Mouse (Mus musculus) brain, embryonic 14.5 days (tissue): Measurements from ENCODE around the gene Ubtfl1. TPM values are rescaled to one million over a fixed set of nuclear protein-coding genes. Genes with fewer than 3 reads are reported as not detected.
A peak's percentile ranks its signal among the peaks of the same experiment; 100 is the strongest.
"Not testable (repeated sequence)": the region's sequence is repeated elsewhere in the genome, so short reads cannot be mapped to it uniquely, and the experiment has no call there.

Experiments
- DNase-seq: peaks from one replicate; pipeline ENCODE4 v3.0.0-alpha.2; 2011; ENCODE audit warnings: low read depth
- CTCF ChIP-seq: fragments of 200-500 bp; IDR thresholded peaks from 2 replicates; pipeline ENCODE4 v1.5.1; 2012; ENCODE audit warnings: inconsistent platforms, mild to moderate bottlenecking, moderate library complexity, borderline replicate concordance; ENCODE audit not compliant: insufficient read depth, insufficient read length; ENCODE audit errors: extremely low read depth
- POLR2A ChIP-seq: fragments of 200-500 bp; IDR thresholded peaks from 2 replicates; pipeline ENCODE4 v1.6.1; 2012; ENCODE audit warnings: mild to moderate bottlenecking, inconsistent platforms, borderline replicate concordance; ENCODE audit not compliant: poor library complexity, insufficient read depth, insufficient read length, severe bottlenecking; ENCODE audit errors: extremely low read depth
- polyA plus RNA-seq: library from polyadenylated mRNA; depleted of rRNA; stranded (reverse); fragments of >200 nt; gene quantifications from 2 replicates; pipeline ENCODE4 v1.2.3, GENCODE M21; 2012; rRNA removed

Ubtfl1 gene
- not detected in 2 replicates for polyA plus RNA-seq

GRCm38 (mm10) chr9:18404118-18404517 is at the start of gene Ubtfl1:
Gene Ubtfl1 (plus strand): TSS chr9:18404418.
- no peak for DNase-seq
- no peak for TF ChIP-seq CTCF
- TF ChIP-seq POLR2A = no peak

DNA sequence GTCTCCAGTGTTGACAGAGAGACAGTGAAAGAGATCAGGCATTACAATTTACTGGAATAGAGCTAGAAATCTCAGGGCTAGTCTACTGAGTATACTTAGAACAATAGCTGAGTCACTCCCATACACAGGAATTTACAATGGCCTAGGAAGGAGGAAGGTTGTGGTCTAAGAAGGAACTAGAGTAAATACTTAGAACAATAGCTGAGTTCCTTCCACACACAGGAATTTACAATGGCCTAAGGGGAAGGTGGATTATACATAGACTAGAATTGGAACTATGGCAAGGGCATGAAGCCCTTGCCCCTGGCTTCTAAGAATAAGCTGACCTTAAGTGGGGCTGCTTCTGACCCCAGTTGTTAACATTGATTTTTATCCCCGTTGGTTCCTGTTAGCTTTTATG is 31.2 kb upstream of the Ubtfl1 start:
- DNase-seq = not testable (repeated sequence)

DNA sequence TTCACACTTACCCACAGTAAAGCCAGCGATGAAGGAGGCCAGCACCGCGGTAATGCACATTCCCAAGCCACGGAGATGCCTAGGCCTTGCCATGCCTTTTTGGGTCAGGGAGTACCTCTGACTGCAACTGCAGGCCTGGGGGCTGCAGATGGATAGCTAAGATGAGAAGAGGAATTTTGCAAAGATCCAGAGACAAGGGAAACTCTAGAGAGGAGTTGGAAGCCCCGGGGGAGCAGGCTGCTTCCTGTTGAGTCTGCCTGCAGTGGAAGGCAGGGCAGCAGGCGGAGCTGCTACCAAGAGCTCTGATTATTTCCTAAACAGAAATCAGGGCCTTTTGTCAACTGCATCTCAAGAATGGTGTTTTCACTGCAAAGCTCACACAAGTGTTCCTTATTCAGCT is 18.4 kb upstream of the Ubtfl1 start:
- no peak for TF ChIP-seq POLR2A
- no peak for TF ChIP-seq CTCF

DNA sequence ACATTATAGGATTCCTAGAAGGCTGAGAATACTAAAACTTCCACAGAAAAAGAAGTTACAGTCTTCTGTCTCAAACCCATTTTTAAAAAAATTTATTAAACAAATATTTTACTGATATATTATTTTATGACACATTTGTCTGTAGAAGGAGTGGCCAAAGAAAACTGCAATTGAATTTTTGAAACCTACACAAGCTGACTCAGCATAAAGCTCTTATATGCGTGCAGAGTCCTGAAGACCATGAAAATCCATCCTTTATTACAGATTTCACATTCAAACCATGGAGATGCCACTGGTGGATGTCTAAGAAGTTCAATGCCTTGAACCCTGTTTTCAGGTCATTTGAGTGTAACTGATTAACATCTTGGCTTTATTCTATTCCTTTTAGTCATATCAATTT is 4.6 kb upstream of the Ubtfl1 start:
- no peak for TF ChIP-seq POLR2A
- TF ChIP-seq CTCF = no peak

More for the DNA sequence above, 18.4 kb upstream of the Ubtfl1 start:
- DNase-seq = peak; percentile 5

GRCm38 (mm10) chr9:18402895-18403294 is 1.3 kb upstream of the Ubtfl1 start, which contains the start of gene Naalad2:
Gene Naalad2 (minus strand): TSS chr9:18402995.
- DNase-seq = not testable (repeated sequence)

More for the DNA sequence above, 4.6 kb upstream of the Ubtfl1 start:
- no peak for DNase-seq

DNA sequence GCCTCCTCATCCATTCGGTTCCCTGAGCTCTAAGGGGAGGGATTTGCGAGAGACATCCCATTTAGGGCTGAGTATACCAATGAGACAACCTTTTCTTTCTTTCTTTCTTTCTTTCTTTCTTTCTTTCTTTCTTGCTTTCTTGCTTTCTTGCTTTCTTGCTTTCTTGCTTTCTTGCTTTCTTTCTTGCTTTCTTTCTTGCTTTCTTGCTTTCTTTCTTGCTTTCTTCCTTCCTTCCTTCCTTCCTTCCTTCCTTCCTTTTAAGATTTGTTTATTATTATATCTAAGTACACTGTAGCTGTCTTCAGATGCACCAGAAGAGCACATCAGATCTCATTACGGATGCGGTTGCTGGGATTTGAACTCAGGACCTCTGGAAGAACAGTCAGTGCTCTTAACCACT is 8.2 kb downstream of the Ubtfl1 start:
- DNase-seq = not testable (repeated sequence)

DNA sequence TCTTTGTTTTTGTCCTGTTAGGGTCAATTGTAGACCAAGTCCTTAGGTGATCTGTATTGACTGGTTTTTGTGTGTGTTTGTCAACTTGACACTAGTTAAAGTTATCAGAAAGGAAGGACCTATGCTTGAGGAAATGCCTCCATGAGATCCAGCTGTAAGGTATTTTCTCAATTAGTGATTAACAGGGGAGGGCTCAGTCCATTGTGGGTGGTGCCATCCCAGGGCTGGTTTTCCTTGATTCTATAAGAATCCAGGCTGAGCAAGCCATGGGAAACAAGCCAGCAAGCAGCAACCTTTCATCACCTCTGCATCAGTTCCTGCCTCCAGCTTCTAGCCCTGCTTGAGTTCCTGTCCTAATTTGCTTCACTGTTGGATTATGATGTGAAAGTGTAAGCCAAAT is 26.1 kb downstream of the Ubtfl1 start, which contains the start of gene Mbd3l2:
Gene Mbd3l2 (plus strand): TSS at position 301 of the 400 bp plus-strand sequence.
- DNase-seq = no peak
- TF ChIP-seq POLR2A (no peak), CTCF (no peak)

GRCm38 (mm10) chr9:18431687-18432086 is 27.5 kb downstream of the Ubtfl1 start:
- no peak for TF ChIP-seq POLR2A
- TF ChIP-seq CTCF = no peak
- DNase-seq = peak; percentile 56

DNA sequence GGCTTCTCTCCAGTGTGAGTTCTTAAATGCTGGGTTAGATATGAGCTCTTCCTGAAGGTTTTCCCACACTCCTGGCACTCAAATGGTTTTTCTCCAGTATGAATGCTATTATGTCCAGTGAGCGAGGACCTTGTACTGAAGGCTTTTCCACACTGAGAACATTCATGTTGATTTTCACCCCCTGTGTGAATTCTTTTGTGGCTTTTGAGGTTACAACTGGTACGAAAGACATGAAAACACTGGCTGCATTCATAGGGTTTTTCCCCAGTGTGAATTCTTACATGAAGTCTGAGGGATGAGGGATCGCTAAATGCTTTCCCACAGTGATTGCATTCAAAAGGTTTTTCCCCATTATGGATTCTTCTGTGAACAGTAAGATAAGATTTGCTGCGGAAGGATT is 52.3 kb downstream of the Ubtfl1 start:
- TF ChIP-seq CTCF = no peak
- TF ChIP-seq POLR2A = no peak
- DNase-seq = no peak

Other genes starting within 250 kb of the Ubtfl1 start
- 54.3 and 56.9 TPM in 2 replicates for gene Chordc1, start 112.3 kb upstream of the Ubtfl1 start, polyA plus RNA-seq
- gene Naalad2, start 1.4 kb upstream of the Ubtfl1 start, polyA plus RNA-seq = 1.3 and 1.5 TPM in 2 replicates
- gene Mbd3l2, start 26.2 kb downstream of the Ubtfl1 start, polyA plus RNA-seq = not detected in 2 replicates
- 27.9 and 32.1 TPM in 2 replicates for gene Zfp558, start 73.8 kb downstream of the Ubtfl1 start, polyA plus RNA-seq
- gene Mbd3l1, start 73.9 kb downstream of the Ubtfl1 start, polyA plus RNA-seq = not detected in 2 replicates